Mouse (Mus musculus): ENCODE data around the gene Insyn1.

The Insyn1 gene

DNA sequence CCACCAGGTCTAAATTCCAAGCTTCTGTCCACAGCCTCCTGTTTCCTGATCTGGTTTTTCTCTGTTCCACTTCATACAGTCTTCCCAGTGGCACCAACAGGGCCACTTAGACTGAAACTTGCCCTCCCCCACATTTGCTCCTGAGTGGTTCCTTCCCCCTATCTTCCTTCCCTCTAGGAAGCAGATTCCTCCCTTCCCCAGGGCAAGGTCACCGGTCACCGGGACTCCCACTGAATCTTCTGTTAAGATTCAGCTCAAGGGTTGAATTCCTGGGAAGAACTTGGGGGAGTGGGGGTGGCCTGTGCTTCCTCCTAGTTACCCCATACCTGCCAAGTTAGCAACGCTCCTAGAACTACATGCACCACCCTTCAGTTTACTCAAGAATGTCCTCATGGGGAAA lies 1.3 kb upstream of the Insyn1 start:
- DNase-seq (ENCODE audit: low spot score in 2 of 2) = no peak

DNA sequence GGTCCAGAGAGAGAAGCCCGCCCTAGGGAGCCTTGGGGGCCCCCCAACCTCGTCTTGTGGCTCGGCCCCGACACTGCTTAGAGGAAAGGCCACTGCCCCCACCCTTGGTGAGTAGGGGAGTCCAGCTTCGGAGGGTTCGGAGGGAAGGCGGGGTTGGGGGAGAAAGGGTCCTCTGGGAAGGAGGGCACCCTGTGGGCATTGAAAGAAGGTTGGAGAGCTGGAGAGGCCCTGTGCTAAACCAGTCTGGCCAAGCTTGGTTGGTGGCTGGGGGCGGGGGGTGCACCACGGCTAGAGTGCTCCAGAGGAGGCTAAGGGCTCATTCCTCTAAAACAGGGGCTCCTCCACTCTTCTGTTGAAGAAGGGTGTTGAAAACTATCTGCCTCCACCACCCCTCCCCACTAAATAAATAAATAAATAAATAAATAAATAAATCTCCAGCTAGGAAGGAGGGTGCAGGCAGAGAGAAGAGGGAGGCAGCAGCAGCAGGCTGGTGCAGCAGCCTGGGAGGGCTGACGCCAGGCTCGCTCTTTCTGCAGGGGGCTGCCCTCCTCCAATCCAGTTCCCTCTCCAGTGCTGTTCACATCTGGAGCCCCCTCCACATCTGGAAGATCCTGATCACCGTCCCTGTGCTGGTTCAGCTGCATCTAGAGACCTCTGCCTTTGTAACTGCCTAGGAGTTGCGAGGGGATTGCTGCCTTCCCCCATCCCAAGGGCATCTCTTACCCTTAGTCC lies 896 bp downstream of the Insyn1 start:
- DNase-seq (ENCODE audit: low spot score in 2 of 2) = no peak

DNA sequence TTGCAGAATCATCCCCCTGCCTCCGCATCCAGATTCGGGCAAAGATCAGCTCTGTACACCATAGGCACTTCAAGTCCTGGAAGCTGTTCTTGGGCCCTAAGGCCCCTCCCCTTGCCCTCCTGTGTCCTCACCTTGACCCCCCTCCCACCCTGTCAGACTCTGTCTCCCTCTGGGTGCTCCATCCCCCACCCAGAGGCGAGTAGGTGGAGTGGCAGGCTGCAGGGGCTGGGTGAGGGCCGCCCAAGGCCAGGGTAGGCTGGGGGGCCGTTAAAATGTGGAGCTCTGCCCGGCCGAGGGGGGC lies 1.4 kb downstream of the Insyn1 start:
- no peak for DNase-seq (ENCODE audit: low spot score in 2 of 2)

DNA sequence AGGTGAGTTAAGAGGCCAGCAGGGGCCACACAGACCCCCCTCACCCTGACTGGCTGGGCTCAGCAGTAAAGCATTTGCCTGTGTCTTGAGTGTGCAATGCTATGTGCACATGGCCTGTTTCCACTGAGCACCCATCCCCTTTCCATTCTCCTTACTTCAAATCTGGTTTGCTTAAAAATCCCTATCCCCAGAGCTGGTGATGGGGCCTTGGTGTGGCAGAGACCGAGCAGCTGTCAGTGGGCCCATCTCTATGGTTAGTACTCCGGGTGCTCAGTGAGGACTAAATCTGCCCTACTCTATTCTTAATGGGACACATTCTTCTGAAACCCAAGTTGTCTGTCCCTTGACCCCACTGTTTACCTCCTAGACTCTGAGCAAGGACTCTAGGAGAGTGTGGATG lies 2.0 kb downstream of the Insyn1 start:
- no peak for DNase-seq (ENCODE audit: low spot score in 2 of 2)

DNA sequence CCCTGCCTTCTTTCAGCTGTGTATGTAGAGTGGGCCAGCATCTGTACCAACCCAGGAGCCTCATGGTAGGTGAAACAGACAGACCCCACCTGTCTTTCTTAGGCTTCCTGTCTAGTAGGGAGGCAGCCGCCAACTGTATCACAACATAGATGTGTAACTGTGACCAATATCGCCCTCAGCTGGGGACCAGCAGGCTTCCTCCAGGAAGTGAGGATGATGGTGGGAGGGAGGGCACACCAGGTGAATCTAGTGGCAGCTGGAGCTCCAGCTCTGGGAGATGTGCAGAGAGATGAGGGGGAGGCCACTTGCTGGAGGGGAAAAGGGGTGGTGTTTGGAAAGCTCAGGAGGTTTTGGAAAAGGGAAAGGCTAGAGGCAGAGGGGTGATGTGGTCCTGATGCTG lies 6.6 kb downstream of the Insyn1 start:
- no peak for DNase-seq (ENCODE audit: low spot score in 2 of 2)

DNA sequence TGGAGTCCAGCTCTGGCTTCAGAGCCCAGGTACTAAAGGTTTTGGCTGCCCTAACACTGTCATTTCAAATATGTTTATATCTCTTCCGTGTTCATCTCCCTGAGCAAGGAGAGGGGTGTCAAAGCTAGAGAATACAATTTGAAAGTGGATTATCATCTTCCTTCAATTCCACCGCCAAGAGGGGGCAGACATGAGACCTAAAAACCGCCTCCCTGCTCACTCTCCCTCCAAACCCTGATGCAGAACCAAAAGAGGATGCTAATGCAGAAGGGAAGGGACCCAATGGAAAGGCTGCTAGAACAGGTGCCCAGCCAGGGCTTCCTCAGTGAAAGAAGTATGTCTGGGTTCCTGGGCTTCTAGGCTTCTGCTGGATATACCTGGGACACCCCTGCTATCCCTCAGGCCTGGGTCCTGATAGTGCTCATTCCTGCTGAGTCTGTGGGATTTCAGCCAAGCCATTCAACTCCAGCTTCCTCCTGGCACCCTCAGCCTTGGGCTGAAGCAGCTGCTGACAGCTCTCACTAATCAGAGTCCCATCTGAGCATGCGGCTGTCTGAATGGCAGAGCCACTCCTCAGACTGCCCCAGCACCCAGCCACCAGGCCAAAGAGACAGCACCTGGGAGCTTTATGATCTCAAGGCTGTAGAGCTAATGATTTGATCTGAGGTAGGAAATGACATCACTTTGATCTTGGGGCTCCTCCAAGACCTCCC lies 8.2 kb downstream of the Insyn1 start:
- DNase-seq (ENCODE audit: low spot score in 2 of 2) = no peak

DNA sequence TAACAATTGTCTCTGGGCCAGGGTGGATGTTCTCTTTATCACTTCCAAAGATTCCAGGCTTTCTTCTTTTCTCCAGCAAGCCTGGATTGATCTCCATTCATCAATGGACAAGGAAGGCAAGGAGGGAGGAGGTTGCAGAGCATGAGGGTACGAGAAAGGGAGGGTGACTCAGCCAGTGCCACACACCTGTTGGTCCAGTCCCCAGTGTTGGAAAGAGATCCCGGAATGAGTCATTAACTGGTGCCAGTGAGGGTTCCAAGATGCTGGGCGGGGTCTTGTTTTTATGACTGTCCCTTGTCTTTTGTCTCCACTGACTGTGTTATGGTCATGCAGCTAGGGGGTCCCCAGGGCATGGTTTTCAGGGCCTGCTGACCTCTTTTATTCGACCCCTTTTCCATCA lies 9.5 kb downstream of the Insyn1 start:
- no peak for DNase-seq (ENCODE audit: low spot score in 2 of 2)

DNA sequence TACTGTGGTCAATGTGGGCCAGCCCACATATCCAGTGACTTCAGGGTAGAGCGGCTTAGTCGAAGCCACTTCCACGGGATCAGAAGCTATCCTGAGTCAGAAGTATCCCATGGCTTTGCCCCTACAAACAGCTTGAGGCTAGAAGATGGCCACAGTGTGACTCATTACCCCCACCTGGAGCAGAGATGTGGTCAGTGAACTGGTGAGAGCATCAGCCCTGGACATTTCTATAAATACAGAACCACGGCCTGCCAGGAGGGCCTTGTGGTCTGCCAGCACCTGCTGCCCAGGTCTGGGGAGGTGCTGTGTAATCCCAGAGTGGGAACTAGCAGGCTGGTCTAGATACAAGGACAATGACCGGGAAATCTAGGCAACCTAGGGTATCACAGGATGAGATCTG lies 12.5 kb downstream of the Insyn1 start:
- no peak for DNase-seq (ENCODE audit: low spot score in 2 of 2)

DNA sequence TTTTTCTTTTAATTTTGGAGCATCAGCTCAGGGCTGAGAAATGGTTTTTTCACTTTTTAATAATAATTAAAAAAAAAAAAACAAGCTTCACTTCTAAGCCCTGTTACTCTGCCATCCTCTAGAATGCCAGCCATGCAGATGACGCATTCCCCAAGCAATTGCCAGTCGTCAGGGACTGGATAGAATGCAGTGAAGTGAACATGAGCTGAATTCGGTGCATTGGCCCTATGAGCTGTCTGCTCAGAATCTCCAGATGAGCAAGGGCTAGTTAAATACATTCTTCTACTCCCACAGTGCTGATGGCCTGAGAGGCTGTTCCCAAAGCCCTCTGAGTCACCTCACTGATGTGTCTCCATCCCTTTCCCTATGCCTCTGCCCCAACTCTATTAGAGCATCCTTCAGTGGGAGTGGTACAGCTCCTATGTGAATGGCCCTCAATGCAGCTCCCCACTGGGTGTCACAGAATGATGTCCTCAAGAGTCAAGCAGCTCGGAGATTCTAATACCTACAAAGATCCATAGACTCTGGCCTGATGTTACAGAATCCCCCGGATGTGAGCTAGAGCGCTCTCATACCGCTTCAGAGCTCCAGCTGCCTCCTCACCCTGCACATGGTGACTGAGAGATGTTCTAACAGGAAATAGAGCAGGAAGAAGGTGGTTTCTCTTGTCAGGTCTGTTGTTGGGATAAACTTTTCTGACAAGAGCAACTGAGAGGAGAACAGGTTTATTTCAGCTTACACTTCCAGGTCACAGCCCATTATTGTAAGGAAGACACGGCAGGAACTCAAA lies 19.0 kb downstream of the Insyn1 start:
- no peak for DNase-seq (ENCODE audit: low spot score in 2 of 2)

DNA sequence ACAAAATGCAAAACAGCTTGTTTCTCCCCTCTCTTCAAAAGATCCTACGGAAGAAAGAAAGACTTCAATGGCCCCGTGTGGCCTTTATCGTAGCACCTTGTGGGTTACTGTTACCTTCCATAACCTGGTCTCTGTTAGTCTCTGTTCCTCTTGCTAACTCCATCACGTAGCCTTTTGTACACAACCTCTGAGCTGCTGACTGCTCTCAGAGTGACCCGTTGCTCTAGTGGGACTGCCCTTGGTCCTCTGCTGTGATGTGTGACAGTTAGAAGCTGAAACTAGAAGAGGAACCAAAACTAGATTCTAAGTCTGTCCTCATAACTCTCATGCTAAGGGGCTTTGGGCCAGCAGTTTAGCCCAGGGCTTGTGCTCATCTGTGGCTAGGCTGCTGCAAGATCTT lies 22.0 kb downstream of the Insyn1 start:
- no peak for DNase-seq (ENCODE audit: low spot score in 2 of 2)

DNA sequence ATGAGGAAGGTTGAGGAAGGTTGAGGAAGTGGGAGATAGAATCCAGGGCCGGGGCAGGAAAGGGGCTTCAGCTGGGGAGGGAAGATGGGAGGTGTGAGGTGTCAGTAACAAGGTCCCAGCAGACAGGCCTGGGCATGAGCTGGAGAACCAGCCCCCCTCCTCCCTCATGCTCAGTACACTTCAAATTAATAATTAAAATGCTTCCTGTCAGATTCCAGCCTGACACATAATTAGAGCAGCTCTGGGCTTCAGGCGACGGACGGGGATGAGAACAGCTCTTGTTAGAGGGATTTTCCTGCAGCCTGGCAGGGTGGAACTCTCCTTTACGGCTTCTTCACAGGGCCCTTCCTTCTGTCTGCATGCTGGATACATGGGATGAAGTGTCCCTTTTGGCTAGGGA lies 25.3 kb downstream of the Insyn1 start:
- no peak for DNase-seq (ENCODE audit: low spot score in 2 of 2)

DNA sequence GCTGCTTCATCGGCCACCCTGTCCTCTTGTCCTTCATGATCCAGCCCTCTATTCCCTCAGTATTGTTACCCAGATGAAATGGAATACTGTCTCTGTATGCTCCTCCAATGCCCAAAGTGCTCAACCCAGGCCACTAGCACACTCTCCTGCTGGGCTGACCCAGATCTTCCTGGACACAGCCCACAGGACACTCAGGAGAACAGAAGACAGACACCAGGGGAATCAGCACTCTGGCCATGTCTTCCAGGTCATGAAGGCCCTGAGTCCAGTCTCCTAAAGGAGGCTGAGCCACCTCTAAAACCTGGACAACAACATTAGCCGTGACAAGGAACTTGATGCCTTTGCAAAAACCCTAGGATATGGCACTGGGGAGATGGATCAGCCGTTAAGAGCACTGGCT lies 28.1 kb downstream of the Insyn1 start:
- DNase-seq (ENCODE audit: low spot score in 2 of 2) = no peak

DNA sequence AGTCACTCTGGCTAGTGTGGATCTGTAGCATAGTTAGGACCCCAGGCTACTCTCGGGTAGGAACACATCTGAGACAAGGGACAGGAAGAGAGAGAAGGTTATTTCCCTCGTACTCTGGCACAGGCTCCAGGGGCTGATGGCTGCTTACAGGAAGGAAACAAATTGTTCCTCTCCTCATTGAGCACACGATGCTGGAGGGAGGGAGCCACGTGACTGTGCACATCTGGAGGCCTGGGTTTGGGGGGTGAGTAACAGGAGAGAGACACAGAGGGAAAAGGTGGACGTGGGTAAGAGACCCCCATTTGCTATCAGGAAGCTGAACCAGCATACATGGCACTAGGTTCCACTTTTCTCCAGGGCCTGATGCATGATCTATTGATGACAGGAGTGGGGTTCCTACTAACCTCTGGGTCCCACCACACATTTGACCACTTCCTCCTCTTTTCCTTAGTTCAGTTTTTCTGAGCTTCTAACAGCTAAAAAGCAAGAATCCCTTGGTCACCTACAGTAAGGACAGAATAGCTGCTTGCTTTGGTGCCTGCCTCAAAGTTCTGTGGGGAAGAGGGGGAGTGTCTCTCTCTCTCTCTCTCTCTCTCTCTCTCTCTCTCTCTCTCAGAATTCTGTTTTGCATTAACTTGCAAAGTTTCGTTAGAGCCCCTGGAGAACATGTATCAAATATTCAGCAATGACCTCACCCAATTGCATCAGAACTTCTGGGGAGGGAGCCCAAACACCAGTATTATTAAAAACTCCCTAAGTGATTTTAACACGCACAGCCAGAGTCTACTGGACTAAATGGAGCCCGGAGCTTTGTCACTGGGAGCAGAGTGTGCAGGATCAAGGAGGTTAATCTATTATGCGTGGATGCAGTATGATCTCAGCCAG lies 29.7 kb downstream of the Insyn1 start:
- peak; percentile 47 to 56 for DNase-seq (ENCODE audit: low spot score in 2 of 2)

DNA sequence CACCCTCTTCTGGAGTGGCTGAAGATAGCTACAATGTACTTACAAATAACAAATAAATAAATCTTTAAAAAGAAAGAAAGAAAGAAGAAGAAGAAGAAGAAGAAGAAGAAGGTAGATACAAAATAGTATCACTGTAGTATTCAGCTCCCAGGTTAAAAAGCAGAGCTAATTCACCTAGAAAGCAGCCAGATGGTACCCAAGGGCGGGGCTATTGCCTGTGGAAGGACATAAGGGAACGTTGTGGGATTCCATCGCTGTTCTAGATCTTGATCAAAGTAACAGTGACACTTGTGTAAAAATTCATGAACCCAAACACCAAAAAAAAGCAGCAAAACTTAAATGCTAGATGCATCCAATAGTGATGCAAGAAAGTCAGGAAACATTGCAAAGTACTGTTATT lies 31.6 kb downstream of the Insyn1 start:
- no peak for DNase-seq (ENCODE audit: low spot score in 2 of 2)

DNA sequence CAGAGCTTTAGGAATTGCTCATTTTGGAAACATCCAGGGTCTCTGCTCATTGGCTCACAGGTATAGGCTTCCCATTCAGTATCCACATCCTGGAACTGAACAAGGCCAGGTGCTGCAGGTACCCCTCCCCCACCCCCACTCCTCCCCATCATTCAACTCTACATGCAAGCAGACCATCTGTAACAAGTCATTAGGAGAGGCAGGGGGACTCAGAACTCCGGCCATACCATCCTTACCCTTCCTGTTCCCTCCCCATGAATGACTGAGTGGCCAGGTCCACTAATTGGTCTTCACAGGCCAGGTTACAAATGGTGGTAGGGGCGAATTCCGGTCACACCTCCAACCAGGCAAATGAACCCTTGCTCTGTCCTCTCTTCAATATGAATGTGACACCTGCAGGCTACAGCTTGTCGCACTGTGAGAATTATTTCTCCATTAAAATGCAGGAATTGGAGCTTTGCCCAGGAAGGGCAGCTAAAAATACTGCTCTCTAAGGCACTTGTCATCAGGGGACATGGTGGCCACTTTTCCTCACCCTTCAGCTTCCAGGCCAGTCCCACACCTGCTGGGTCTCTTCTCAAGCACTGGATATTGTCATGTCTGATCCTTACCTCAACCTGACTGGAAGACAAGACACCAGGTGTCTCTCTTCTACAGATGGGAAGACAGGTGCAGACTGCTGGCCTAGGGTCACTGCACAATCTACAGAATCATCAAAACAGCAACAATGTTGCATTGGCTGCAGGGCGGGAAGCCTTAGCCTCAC lies 32.6 kb downstream of the Insyn1 start:
- DNase-seq (ENCODE audit: low spot score in 2 of 2) = peak; percentile 34 to 65

DNA sequence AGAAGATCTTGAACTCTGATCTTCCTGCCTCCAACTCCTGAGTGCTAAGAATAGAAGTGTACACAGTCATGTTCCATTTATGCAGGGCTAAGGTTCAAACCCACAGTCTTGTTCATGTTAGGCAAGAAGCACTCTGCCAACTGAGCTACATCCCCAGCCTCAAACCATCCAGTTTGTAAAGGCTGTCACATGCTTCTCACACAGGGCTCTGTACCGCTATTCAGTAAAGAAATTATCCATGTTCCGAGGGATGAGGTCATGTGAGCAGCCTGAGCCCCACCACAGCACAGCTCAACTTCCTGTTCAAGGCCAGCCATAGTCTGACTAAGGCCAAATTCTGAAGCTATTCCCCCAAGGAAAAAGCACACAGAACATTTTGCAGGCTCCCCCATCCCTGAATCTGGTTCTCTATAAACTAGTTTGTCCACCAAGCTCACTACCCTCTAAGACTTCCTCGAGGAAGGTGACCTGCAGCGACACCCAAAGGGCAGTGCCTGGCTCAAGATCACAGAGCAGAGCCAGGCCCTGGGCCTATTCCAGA lies 33.5 kb downstream of the Insyn1 start:
- peak; percentile 18 to 24 for DNase-seq (ENCODE audit: low spot score in 2 of 2)

DNA sequence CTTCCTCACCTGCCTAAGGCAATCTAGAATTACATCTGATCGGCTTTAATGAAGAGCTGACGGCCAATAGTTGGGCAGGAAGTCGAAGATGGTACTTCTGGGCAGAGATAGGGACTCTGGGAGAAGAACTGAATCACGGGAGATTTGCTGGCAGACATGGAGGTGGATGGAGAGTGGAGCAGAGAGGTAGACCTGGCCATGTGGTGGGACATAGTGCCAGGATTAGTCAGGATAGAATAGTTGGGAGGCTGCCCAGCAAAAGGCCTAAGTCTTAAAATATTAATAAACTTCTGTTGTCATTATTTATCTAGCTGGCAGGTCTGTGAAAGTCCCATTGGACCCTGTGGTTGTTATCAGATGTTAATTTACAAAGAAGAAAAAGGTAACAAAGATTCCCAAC lies 36.7 kb downstream of the Insyn1 start:
- DNase-seq (ENCODE audit: low spot score in 2 of 2) = no peak

DNA sequence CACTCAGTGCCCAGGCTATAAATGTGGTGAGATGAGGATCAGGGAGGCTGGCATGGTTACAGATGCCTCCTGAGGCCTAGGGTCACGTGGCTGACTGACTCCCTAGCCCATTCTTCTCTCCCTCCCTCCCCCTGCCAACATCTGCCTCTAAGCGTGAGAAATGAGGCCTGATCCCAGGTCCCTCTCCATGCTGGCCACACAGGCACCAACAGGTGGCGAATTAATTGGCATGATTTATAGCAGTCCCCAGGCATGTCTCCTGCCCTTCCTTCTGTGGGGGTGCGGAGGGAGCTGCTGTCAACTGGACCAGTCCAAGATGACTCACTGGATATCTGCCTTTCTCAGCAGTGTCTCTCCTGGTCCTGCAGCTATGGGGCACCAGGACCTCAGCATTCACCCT lies 39.4 kb downstream of the Insyn1 start:
- no peak for DNase-seq (ENCODE audit: low spot score in 2 of 2)

DNA sequence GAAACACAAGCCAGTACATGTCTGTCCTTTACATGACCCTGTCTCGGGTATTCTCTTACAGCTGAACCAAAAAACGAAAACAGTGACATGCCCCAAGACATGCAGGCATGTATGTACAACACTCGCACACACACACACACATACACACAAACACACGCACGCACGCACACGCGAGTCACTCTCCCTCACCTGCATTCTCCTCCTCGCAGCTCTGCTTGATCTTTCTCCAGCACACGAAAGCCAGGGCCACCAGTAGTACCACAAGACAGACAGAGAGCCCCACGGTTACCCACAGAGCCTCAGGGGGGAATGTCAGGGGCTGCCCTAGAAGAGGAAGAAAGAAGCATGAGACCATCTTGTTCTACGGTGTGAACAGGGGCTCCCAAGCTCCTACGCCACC lies 42.0 kb downstream of the Insyn1 start:
- no peak for DNase-seq (ENCODE audit: low spot score in 2 of 2)

DNA sequence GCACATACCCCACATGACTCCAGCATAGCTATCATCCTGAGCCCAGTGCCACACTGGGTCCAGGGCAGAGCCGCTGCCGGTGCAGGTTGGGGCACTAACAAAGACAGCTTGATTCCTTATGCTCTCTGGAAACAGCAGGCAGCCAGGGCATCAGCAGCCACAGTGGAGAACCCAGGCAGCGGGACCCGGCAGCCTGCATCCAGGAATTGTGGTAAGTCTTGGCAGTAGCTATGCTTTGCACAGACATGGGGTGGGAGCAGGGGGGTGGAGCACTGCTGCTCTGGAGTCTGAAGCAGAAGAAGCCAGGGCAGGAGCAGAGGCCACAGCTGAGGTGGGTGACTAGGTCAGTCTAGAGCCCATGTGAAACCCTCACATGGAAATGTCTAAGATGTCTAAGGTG lies 43.8 kb downstream of the Insyn1 start:
- no peak for DNase-seq (ENCODE audit: low spot score in 2 of 2)

DNA sequence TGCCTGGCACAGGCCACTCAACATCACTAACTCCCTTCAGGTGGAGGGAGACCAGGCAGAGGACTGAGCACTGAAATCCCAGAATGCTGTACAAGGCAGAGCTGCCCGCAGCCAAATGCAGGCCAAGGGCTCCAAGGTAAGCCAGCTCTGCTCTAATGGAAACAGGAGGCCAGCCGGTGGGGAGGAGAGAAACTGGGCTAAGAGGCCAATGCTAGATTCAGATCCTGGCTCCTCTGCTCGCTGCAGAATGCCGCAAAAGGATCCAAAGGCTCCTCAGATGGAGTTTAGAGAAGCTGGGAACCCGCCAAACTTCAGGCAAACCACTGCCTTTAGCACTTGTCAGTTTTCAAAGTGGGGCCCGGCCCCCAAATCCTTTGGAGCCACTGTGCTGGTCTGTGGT lies 44.9 kb downstream of the Insyn1 start:
- no peak for DNase-seq (ENCODE audit: low spot score in 2 of 2)
